Mouse (Mus musculus) gastrocnemius, postnatal 25 days (tissue): ENCODE data around the gene Sh3bp5. TPM values are rescaled to one million over a fixed set of nuclear protein-coding genes. Genes with fewer than 3 reads are reported as not detected.
"Not testable (repeated sequence)": the region's sequence is repeated elsewhere in the genome, so short reads cannot be mapped to it uniquely, and the experiment has no call there.

Experiments
- DNase-seq: peaks from one replicate; pipeline ENCODE4 v3.0.0; 2022
- long read RNA-seq, 2 experiments: library from polyadenylated mRNA; stranded (forward); transcript quantifications; one replicate each; pipeline ENCODE4 v2.0.0; 2021
- total RNA-seq, 2 experiments: library from RNA; stranded (reverse); gene quantifications; 1 replicate in 1 of 2; 2 replicates in 1 of 2; pipeline ENCODE4 v1.2.3; 2021

The Sh3bp5 gene
- total RNA-seq, result 10 to 100 TPM; 33.9 to 46.8 TPM
- long read RNA-seq, experiment 1, transcript Sh3bp5-201 (9 exons, 2,684 nt), result major isoform, 20 of 31 reads
- long read RNA-seq, experiment 1, partial matches to known transcripts, result 2 of 31 reads
- long read RNA-seq, experiment 1, other reads (novel, unspliced or antisense), result 9 of 31 reads
- long read RNA-seq, experiment 2, transcript Sh3bp5-201 (9 exons, 2,684 nt), result major isoform, 33 of 38 reads
- long read RNA-seq, experiment 2, partial matches to known transcripts, result 1 of 38 reads
- long read RNA-seq, experiment 2, other reads (novel, unspliced or antisense), result 4 of 38 reads

DNA sequence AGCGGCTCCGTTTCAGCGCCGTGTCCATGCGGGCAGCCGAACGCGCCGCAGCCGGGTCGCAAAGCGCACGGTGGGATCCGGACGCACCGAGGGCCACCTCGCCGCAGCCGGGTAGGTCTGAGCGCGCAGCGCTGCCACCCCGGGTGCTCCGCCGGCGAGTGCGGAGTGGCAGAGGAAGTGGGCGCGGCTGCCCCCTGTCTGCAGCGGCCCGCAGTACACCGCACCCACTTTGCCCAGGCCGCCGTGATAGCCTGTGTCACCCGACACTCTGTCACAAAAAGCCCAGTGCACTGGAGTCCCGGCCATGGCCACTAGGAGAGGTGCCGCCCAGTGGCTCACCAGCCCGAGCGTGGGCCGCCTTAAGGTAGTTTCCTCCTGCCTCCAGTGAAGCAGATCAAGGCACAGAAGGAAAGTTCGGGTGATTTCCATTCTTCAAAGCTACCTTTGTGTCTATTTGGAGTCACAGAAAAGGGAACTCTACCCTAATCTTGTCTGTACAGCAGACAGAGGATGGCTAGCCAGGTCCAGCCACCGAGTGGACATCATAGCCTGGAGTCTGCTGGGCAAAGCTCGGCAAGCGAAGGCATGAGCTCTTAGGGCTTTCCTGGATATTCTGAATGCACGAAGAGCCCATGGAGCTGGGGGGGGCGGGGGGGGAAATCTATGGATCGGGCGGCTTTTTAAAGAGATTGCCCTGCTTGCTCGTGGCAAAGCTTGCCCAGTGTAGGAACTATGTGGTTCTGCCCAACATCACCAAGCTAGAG is at the start of gene Sh3bp5:
Gene Sh3bp5 (minus strand): TSS at position 149 of the 764 bp plus-strand sequence.
- DNase-seq, result peak; percentile 91

DNA sequence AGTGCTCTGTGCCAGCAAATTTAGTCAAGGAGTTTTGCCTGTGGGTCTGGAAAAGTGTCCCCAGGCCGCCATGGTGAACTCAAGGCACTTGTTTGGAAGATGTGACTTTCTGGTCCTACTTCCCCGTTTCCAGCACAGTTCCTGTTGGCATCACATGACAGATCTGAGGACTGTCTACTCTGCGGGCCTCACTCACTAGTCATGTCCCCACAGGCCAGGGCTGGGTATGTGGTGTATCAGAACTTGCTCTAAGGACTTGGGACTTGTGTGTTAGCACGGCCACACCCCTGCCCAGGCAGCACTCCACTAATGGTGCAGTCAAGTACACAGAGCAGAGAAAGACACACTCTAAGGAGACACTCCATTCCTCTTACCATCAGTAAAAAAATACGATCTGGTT is 46.5 kb upstream of the Sh3bp5 start:
- no peak for DNase-seq

DNA sequence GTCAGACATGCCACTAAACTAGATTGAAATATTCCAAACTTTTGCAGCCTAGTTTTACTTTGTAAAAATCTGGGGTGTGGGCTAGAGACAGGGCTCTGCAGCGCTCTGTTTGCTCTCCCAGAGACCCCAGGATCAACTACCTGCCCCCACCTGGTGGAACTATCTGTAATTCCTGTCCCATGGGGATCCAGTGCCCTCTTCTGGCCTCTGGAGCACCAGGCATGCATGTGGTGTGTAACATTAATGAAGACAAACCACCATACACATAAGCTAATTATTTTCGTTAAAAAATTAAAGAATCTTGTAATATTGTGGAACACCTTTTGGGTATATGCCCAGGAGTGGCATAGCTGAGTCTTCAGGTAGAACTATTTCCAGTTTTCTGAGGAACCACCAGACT is 37.4 kb upstream of the Sh3bp5 start:
- no peak for DNase-seq

DNA sequence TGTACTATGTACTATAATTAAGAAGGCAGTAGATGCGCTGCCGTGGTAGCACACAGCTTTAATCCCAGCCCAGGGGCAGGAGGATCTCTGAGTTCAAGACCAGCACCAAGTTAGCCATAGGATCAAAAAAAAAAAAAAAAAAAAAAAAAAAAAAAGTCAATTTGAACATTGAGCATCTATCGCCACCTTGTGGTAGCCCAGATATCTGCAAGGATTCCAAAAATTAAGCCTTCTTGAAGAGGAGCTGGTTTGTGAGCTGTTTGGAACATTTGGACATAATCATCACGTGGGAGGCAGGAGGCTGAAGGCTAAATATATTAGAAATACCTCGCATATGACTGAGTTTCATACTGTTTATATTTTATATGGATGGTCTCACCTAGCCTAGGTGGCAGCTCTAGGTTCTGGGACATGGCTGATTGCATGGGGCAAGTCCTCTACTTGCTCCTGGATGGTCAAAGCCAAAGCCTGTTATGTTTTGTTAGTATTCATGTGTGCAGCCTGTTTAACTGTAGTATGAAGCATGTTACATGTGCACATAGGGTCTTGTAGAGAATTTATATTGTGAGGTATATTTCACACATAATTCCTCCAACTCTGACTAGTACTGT is 36.7 kb upstream of the Sh3bp5 start:
- DNase-seq, result no peak

DNA sequence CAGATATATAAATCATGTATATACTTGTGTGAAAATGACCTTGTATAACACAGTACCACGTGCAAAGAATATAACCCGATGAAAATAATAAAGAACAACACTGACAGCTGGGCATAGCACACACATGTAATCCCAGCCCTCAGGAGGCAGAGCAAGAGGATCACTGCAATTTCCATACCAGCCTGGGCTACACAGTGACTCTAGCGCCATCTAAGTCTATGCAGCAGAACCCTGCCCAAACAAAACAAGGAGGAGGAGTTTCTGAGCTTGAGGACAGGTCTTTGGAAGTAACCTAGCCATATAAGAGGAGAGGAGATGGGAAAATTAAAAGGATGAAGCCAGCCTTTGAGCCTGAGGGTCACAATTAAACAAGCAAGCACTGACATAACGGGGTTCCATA is 33.8 kb upstream of the Sh3bp5 start:
- no peak for DNase-seq

DNA sequence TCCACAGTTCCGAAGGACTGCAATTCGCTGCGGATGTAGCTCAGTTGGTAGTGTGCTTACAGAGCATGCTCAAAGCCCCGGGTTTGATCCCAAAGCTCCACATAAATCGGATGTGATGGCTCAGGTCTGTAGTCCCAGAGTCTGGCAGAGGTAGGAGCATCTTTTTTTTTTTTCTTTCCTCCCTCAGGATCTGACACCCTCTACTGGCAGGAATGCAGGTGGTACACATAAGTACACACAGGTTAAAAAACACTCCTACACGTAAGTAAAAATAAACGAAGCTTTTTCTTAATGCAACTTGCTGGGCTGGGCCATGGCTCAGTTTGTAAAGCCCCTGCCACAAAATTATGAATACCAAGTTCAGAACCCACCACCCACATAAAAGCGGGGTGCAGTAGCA is 28.3 kb upstream of the Sh3bp5 start:
- no peak for DNase-seq

DNA sequence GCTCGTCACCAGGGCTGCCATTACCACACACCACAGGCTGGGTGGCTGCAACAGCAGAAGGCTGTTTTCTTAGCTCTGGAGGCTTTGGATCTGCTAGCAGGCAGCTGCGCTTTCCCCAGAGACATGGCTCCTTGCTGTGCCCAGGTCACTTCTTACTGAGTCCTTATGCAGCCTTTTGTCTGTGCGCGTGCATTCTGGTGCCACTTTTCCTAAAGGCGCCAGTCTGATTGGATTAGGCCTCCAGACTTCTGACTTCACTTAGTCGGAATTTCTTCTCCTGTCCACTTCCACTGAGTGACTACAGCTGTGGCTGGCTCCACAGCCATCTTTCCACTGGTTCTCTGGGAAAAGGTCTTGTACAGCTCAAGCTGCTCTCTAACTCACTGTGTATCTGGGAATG is 27.0 kb upstream of the Sh3bp5 start:
- DNase-seq, result no peak

DNA sequence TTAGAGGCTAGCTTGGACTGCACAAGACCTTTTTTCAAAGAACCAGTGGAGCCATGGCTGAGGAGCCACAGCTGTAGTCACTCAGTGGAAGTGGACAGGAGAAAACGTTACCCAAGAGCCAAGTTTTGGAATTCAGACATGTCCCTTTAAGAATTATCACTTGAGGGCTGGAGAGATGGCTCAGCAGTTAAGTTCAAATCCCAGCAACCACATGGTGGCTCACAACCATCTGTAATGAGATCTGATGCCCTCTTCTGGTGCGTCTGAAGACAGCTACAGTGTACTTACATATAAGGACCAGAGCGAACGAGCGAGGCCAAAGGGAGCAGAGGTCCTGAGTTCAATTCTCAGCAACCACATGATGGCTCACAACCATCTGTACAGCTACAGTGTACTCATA is 26.3 kb upstream of the Sh3bp5 start:
- DNase-seq, result not testable (repeated sequence)

DNA sequence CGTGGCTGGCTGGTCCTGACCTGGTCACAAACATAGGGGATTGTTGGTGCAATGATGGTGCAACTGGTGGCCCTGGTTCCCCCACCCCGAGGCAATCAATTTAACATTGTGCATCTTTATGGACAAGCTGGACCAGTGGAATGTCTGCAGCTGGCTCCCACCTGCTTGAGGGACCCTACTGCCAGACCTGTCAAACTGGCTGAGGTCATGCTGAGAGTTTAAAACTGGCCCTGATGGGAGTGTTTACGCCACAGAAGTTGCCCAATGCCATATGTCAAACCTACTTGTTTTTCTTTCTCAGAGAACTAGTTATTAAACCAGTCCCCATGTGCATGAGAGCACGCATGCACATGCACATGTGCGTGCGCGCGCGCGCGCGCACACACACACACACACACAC is 22.1 kb upstream of the Sh3bp5 start:
- DNase-seq, result no peak

DNA sequence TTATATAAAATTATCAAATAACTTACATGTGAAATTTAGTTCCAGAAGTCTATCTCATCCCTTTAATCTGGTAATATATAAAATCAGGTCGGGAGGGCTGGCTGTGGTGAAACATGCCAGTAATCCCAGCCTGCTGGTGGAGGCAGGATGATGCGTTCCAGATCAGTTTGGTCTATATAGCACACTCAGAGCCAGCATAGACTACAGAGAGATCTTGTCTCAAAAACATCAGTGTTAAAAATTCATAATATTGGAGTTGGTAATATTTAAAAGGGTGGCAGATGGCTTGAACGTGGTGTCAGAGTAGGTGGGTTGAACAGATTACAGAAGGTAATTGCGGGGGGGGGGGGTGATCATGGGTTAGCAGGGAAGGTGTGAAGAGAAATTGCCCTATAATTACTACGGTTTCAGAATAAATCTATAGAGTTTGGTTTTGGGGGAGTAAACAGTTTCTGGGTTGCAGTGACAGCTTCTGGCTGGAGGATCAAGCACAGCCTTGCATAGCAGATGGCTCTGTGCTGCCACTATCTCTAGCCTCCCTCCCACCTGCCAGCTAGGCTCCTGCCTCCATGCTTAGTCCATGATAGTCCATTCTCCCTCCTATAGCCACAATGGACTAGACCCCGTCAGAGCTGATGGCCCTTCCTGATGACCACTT is 20.3 kb upstream of the Sh3bp5 start:
- no peak for DNase-seq

DNA sequence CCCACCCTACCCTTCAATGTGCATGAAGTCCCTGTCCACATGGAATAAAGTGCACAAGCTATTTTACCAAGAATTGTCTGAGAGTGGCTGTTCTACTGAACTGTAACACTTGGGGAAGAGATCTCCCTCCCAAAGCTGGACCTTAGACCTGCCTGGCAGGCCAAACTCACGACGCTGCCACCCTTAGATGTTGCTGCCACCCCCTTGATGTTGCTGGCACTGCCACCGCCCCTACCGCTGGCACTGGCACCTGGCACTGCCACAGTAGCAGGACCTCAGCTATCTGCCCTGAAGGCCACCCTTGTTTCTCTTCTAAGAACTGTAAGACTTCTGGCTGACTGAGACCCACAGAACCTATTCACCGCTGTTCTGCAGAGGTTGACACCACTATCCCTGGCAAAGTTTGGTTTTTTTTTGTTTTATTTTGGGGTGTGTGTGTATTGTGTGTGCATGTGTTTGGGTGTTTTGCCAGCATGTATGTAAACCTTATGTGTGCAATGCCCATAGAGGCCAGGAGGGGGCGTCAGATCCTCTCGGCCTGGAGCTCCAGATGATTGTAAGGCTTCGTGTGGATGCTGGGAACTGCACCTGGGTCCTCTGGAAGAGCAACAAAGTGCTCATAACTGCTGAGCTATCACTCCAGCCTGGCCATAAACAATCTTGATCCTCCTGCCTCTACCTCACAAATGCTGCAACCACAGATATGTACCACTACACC is 19.1 kb upstream of the Sh3bp5 start:
- no peak for DNase-seq

DNA sequence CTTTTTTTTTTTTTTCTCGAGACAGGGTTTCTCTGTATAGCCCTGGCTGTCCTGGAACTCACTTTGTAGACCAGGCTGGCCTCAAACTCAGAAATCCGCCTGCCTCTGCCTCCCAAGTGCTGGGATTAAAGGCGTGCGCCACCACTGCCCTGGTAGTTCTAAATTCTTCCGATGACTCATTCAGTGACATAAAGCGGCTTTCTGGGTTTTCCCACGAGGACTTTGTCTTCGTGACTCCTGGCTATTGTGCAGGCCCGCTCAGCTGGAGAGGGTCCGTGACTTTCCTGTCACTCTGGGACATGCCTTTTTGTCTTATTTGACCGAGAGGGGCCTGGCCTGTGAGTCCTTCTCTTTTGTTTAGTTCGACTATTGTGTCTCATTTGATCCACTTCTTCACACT is 18.1 kb upstream of the Sh3bp5 start:
- DNase-seq, result not testable (repeated sequence)

DNA sequence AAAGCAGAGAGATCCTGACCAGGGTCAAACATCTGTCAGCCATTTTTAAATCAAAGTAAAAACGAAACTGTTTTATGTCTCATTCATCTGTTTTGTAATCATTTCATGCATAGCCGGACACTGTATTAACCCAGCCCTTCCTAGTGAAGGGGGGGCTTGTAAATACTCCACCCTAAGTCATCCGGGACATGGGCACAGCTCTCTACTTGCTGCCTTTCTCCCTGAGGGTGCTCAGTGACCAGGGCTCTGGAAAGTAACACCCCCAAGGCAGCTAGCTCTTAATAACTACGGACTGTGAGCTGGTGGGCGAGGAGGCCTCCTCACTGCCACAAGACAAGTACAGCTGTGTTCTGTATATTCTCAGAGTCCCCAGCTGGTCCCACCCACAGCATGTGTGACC is 13.1 kb upstream of the Sh3bp5 start:
- no peak for DNase-seq

DNA sequence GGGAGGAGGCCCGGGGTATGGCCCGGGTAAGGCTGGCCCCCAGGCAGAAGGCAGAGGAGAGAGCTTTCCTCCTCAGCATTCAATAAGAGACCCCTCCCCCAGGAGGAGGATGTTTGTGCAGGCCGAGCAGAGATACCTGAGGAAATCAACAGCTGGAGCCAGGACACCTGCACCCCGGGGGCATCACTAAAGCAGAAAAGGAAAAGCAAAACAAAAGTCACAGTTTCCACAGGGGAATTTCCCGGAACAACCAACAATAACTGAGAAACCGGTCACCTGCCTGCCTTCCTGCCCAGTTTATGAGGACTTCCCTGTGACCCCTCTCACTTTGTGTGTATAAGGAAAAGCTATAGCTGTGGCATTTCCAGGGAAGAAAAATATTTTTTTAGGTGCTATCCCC is 7.7 kb upstream of the Sh3bp5 start:
- no peak for DNase-seq

DNA sequence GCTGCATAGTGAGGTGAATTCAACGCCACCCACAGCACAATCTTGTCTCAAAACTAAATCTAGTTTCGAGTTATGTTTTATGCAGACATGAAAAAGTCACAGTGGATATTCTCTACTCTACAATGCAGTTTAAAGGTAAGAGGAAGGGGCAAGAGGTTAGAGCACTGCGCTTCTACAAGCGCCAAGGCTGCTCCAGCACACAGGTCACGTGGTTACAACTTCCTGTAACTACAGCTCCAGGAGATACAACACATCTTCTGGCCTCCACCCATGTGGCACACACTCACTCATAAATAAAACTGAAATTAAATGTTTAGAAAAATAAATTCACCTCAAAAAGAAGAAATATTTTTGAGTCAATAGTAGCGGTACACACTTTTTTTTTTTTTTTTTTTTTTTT is 4.8 kb upstream of the Sh3bp5 start:
- no peak for DNase-seq

DNA sequence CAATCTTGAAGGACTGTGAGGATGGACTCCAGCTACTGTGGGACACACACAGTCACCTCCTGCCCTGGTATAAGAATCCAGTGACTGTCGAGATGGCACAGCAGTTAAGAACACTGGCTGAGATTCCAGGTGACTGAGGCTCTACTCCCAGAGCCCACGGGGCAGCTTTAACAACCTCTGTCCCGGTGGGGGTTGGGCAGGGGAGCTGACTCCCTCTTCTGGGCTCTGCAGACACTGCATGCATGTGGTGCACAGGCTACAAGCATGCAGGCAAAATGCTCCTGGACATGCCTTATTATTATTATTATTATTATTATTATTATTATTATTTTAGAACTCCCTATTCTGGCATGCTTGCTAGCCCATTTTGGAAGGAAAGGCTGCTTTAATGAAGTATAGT is 4.4 kb upstream of the Sh3bp5 start:
- no peak for DNase-seq

DNA sequence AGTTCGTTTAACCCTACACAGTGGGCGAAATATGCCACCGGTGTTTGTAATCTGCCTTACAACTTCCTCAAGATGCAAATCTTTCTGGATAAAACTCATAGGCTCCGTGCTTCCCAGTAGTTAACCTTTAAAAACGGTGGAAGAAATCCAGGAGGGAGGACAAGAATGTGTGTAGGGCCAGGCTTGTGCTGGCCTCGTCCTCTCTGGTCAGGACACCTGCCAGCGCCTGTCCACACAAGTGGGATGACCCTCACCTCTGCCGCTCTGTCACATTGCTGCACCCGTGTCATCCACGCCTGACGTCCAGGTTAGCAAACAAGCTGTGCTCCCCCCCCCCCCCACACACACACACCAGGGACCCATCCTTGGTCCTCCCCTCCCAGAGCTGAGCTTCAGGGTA is 3.4 kb upstream of the Sh3bp5 start:
- no peak for DNase-seq

DNA sequence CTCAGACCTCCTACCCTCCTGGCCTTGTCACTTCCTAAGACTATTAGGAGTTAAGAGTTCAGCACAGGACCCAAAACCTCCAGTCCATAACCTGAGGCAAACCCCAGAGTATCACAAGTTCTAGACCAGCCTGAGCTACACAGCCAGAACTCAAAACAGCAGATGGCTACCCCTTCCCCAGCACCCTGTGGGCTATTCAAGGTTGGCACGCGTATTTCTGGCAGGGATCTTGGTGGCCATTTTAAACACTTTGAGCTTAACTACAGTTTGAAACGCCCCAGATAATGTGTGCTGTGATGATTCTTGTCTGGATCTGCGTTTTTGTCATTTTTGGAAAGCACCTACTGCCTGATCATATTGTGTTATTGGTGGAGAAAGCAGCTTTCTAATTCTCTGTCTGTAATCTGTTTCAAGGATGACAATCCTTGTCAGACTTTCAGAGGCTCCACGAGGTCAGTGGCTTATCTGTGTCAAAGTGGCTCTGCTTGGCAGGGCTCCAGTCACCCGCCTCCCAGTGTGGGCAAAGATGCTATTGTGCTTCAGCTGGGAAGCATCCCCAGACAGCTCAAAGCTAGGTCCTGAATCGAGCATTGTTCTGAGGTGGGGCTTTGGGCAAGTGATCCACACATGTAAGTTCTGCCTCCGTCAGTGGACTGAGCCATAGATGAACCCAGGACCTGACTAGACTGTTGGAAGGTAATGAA is 2.1 kb upstream of the Sh3bp5 start:
- DNase-seq, result no peak

DNA sequence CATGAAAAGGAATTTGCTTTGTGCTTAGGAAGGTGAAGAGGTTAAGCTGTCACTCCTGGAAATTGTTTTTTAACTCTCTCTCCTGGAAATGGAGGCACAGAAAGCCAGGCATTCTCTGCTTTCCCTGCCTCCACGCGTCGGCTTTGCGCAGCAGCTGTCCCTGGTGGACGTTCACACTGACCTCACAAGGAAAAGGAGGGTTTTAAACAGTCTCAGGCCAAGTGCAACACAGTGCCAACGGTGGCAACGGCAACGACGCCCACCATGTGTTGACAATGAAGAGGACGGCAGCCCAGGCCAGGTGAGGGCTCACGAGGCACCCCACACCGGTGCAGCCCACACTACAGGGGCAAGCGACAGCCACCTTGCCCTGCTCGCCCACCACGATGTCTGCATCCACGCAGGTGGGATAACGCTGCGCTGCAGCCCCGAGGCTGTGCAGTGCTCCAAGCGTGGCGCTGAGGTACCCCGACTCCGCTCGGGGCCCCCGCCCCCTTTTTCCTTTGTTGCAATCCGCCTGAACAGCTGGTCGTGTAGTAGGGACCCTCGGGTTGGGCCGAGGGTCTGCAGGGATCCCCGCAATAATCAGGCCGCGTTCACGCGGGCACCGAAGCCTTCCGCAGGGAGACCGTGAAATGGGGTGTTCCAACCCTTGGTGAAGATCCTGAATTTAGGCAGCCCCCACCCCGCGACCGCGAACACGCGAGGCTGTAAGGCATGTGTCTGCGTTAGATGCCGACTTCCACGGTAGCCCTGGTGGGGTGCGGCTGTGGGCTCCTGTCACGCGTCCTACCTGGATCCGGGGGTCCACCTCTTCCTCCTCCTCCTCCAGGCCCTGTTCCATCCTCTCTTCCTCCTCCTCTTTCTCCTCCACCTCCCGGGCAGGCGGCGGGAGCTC is 611 bp downstream of the Sh3bp5 start:
- DNase-seq, result peak; percentile 26

DNA sequence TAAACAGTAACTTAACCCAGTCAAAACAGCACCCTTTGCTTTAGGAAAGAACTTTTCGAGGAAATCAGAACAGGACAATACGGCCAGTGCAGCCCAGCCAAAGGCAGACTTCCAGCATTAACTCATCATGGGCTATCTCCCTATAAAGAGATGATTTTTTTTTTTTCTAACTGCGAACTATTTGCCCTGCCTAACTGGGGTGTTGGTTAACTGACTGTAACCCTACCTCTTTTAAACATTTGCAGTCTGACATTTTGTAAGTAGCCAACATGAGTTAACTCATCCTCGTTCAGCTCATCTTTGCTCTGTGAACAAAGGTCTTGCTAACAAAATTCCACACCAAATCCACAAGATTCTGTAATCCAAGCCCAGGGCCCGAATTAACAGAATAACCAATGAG is 1.5 kb downstream of the Sh3bp5 start:
- no peak for DNase-seq
